In genomic region chr13:74736396-74736795, GRCm38 (mm10) we compare ENCODE assay signal across 23 mouse cellular contexts.
A peak's percentile ranks its signal among the peaks of the same experiment; 100 is the strongest.
DNase-seq lines count a peak whose midpoint lies in the region; ATAC-seq and TF ChIP-seq lines count a peak whose summit lies in the region.
"Had no signal": no experiment of that assay in that cellular context is flagged by ENCODE, and none has a peak within 500 bp of the region (broad histone marks: within the 10 kb centered on the region; RNA-seq: fewer than 3 reads in every experiment).

No protein-coding gene starts in this region.

- DNase-seq in MEL (ENCODE audit: low read depth, low spot score) (no peak), liver (peak; percentile 29)
- DNase-seq in c-Kit-positive CD71-positive TER-119-positive erythroid progenitor cells, embryonic 14.5 days (ENCODE audit: low spot score), result peak; percentile 31
- DNase-seq in liver, embryonic 14.5 days (ENCODE audit: low read depth in 3 of 3, low spot score in 3 of 3), result no peak
- DNase-seq in urinary bladder, adult 18-20 months (ENCODE audit: low spot score in 2 of 2), result no peak
- DNase-seq in retina, embryonic 14.5 days (ENCODE audit: low spot score), result no peak
- no peak for DNase-seq in cerebellum, postnatal 25 days
- DNase-seq: adrenal gland, adult 8-10 months; adrenal gland, postnatal 36 days; cerebellum, adult 11-12 months; cerebellum, adult 9-10 months; cerebellum, postnatal 36 days; gastrocnemius, postnatal 10 days; heart, adult 18-20 months; heart, postnatal 36 days had no signal

- H3K79me2 ChIP-seq in MEL (ENCODE audit: control insufficient read depth, insufficient read depth, low read length, poor library complexity), result no peaks in the 10 kb centered on the region

- H3K27me3 ChIP-seq in MEL (ENCODE audit: control insufficient read depth in 1 of 2, insufficient read depth in 2 of 2, low read length in 2 of 2), result no peaks in the 10 kb centered on the region
- H3K27me3 ChIP-seq in liver, embryonic 14.5 days (ENCODE audit: control insufficient read depth, insufficient read depth, low read length), result no peaks in the 10 kb centered on the region
- no peaks in the 10 kb centered on the region for H3K27me3 ChIP-seq in kidney, embryonic 16.5 days (ENCODE audit: insufficient read depth, low read length)
- H3K27me3 ChIP-seq: CH12.LX; embryonic facial prominence, embryonic 13.5 days; forebrain, embryonic 15.5 days; hindbrain, embryonic 12.5 days had no signal

- H3K27ac ChIP-seq in MEL (ENCODE audit: control insufficient read depth, low read depth, low read length), result peak overlapping the region; percentile 73
- peak overlapping the region; percentile 95 for H3K27ac ChIP-seq in liver, embryonic 14.5 days
- H3K27ac ChIP-seq in kidney, embryonic 16.5 days (ENCODE audit: low read length), result no peak overlapping the region
- H3K27ac ChIP-seq: embryonic facial prominence, embryonic 13.5 days; forebrain, embryonic 15.5 days; hindbrain, embryonic 12.5 days had no signal

- TF ChIP-seq RAD21 in MEL (IDR thresholded peaks at IDR 0.05; ENCODE audit: low read depth, low read length), result no peak

- TF ChIP-seq CTCF in MEL (IDR thresholded peaks at IDR 0.05 in 2 of 3, conservative IDR thresholded peaks at IDR 0.05 in 1 of 3; ENCODE audit: control insufficient read depth in 1 of 3, insufficient read depth in 1 of 3, low read depth in 2 of 3, low read length in 3 of 3, poor library complexity in 1 of 3, severe bottlenecking in 1 of 3), result no peak
- TF ChIP-seq CTCF in liver, embryonic 14.5 days (IDR thresholded peaks at IDR 0.05; ENCODE audit: low read depth), result no peak

- H3K9ac ChIP-seq in MEL (ENCODE audit: control insufficient read depth, low read depth, low read length, poor library complexity, severe bottlenecking), result no peak overlapping the region
- H3K9ac ChIP-seq in liver, embryonic 14.5 days (replicated peaks), result peak overlapping the region; percentile 61
- no peak overlapping the region for H3K9ac ChIP-seq in kidney, embryonic 16.5 days (replicated peaks; ENCODE audit: low read length)
- H3K9ac ChIP-seq: embryonic facial prominence, embryonic 13.5 days; forebrain, embryonic 15.5 days; hindbrain, embryonic 12.5 days had no signal

- peak overlapping the region; percentile 74 for H3K4me2 ChIP-seq in liver, embryonic 14.5 days (ENCODE audit: low read depth)
- H3K4me2 ChIP-seq in kidney, embryonic 16.5 days (replicated peaks; ENCODE audit: low read depth, low read length), result no peak overlapping the region
- H3K4me2 ChIP-seq: embryonic facial prominence, embryonic 13.5 days; forebrain, embryonic 15.5 days; heart, embryonic 11.5 days; hindbrain, embryonic 12.5 days had no signal

- no peak for TF ChIP-seq POLR2A in MEL (IDR thresholded peaks at IDR 0.05; ENCODE audit: control insufficient read depth in 1 of 2, insufficient read depth in 1 of 2, low read depth in 1 of 2, low read length in 2 of 2, poor library complexity in 1 of 2)

- 41% methylated on average over 2 of the region's 2 CpGs for WGBS in liver, embryonic 14.5 days (ENCODE audit: insufficient replicate concordance)
- 78% methylated on average over 2 of the region's 2 CpGs for WGBS in kidney, embryonic 16.5 days

- H3K4me1 ChIP-seq in MEL (ENCODE audit: control insufficient read depth in 1 of 2, insufficient read depth in 2 of 2, low read length in 2 of 2), result peaks cover 15 to 22% of the 10 kb centered on the region in 2 experiments
- peaks cover 38 to 47% of the 10 kb centered on the region in 2 experiments for H3K4me1 ChIP-seq in liver, embryonic 14.5 days (replicated peaks; ENCODE audit: control insufficient read depth in 2 of 2, insufficient read depth in 2 of 2, low read length in 1 of 2)
- no peaks in the 10 kb centered on the region for H3K4me1 ChIP-seq in kidney, embryonic 16.5 days (ENCODE audit: insufficient read depth, low read length)
- H3K4me1 ChIP-seq: embryonic facial prominence, embryonic 13.5 days; forebrain, embryonic 15.5 days; hindbrain, embryonic 12.5 days had no signal

- peaks cover 0 to 31% of the 10 kb centered on the region in 2 experiments; a peak in 2 of 4 replicates for H3K36me3 ChIP-seq in MEL (ENCODE audit: control insufficient read depth in 1 of 2, insufficient read depth in 2 of 2, low read length in 2 of 2)
- peaks cover 37% of the 10 kb centered on the region for H3K36me3 ChIP-seq in liver, embryonic 14.5 days (replicated peaks; ENCODE audit: control insufficient read depth, insufficient read depth, low read depth)
- peaks cover 9% of the 10 kb centered on the region for H3K36me3 ChIP-seq in kidney, embryonic 16.5 days (ENCODE audit: insufficient read depth, low read length)
- H3K36me3 ChIP-seq: forebrain, embryonic 15.5 days; hindbrain, embryonic 12.5 days had no signal

- H3K4me3 ChIP-seq in MEL (ENCODE audit: control insufficient read depth in 1 of 2, insufficient read depth in 1 of 2, low read depth in 2 of 2, low read length in 2 of 2), result no peak overlapping the region
- H3K4me3 ChIP-seq in liver, embryonic 14.5 days (ENCODE audit: insufficient read depth in 1 of 2, low read depth in 2 of 2, low read length in 2 of 2), result peak overlapping the region; percentile 4 to 28; a peak in 1 of 4 replicates
- no peak overlapping the region for H3K4me3 ChIP-seq in kidney, embryonic 16.5 days (ENCODE audit: low read length)
- H3K4me3 ChIP-seq: embryonic facial prominence, embryonic 13.5 days; forebrain, embryonic 15.5 days; hindbrain, embryonic 12.5 days had no signal

- H3K9me3 ChIP-seq in MEL (replicated peaks; ENCODE audit: insufficient read depth, low read length), result no peaks in the 10 kb centered on the region
- H3K9me3 ChIP-seq in liver, embryonic 14.5 days (ENCODE audit: control insufficient read depth, low read length), result no peaks in the 10 kb centered on the region
- no peaks in the 10 kb centered on the region for H3K9me3 ChIP-seq in kidney, embryonic 16.5 days (ENCODE audit: low read length)
- H3K9me3 ChIP-seq: embryonic facial prominence, embryonic 13.5 days; forebrain, embryonic 15.5 days; hindbrain, embryonic 12.5 days had no signal

- TF ChIP-seq EP300 in MEL (IDR thresholded peaks at IDR 0.05; ENCODE audit: low read depth in 1 of 2, low read length in 2 of 2), result no peak
- no peak for TF ChIP-seq EP300 in liver, embryonic 14.5 days (IDR thresholded peaks at IDR 0.05; ENCODE audit: low read depth)

- peak; percentile 63 for ATAC-seq in liver, embryonic 14.5 days (ENCODE audit: insufficient read depth)
- ATAC-seq in kidney, embryonic 16.5 days (ENCODE audit: low FRiP score, low TSS enrichment), result no peak
- ATAC-seq: forebrain, embryonic 15.5 days; hindbrain, embryonic 16.5 days; inflammation-experienced regulatory T-cells, adult 6 months had no signal

TF ChIP-seq in MEL, 35 proteins besides CTCF, POLR2A, EP300 and RAD21:
- TF ChIP-seq USF1 (IDR thresholded peaks at IDR 0.05; ENCODE audit: low read depth, low read length) (peak; percentile 52; the same call in 1 of the 2 replicates), MAX (IDR thresholded peaks at IDR 0.05; ENCODE audit: low read length) (0 out of 2 replicates have a peak, but pooled peaks have one; percentile 21), ZNF384 (IDR thresholded peaks at IDR 0.05; ENCODE audit: low read depth, low read length) (no peak)

Comparison
In these comparisons a context has a peak if more than half of its experiments do, and no peak if none do; other contexts are left out.
1. DNase-seq: peak in c-Kit-positive CD71-positive TER-119-positive erythroid progenitor cells, embryonic 14.5 days (single experiment) and liver (single experiment); none in MEL (single experiment), liver, embryonic 14.5 days (0 of 3), urinary bladder, adult 18-20 months (0 of 2), retina, embryonic 14.5 days (single experiment) and cerebellum, postnatal 25 days (0 of 2).
2. H3K4me3 ChIP-seq: peak in liver, embryonic 14.5 days (2 of 2); none in MEL (0 of 2) and kidney, embryonic 16.5 days (single experiment).